In genomic region chr17:53973606-53974005, GRCm38 (mm10) we compare ENCODE assay signal across 30 mouse cellular contexts. TPM values are rescaled to one million over a fixed set of nuclear protein-coding genes. Genes with fewer than 3 reads are reported as not detected.
"Had no signal": no experiment of that assay in that cellular context is flagged by ENCODE, and none has a peak within 500 bp of the region (broad histone marks: within the 10 kb centered on the region; RNA-seq: fewer than 3 reads in every experiment).

No protein-coding gene starts in this region.

- H3K9ac ChIP-seq: embryonic facial prominence, embryonic 12.5 days; embryonic facial prominence, embryonic 13.5 days; embryonic facial prominence, embryonic 15.5 days; forebrain, embryonic 12.5 days; forebrain, embryonic 13.5 days; forebrain, embryonic 15.5 days; forebrain, postnatal 0 days had no signal

- DNase-seq: cerebellum, postnatal 10 days; cerebellum, postnatal 14 days; cerebellum, postnatal 25 days; cerebellum, postnatal 36 days; embryo, embryonic 11 days; forebrain, postnatal 0 days; gastrocnemius, adult 2 months; gastrocnemius, postnatal 10 days; gastrocnemius, postnatal 14 days; gastrocnemius, postnatal 25 days; gastrocnemius, postnatal 36 days; heart, adult 11 months; heart, adult 18-20 months; heart, adult 2 months had no signal

- H3K4me3 ChIP-seq: embryonic facial prominence, embryonic 10.5 days; embryonic facial prominence, embryonic 12.5 days; embryonic facial prominence, embryonic 13.5 days; embryonic facial prominence, embryonic 15.5 days; erythroblast, embryonic 14.5 days; forebrain, embryonic 10.5 days; forebrain, embryonic 12.5 days; forebrain, embryonic 13.5 days; forebrain, embryonic 15.5 days; gastrocnemius, adult 2 months; heart, adult 2 months; heart, embryonic 10.5 days had no signal

- H3K27ac ChIP-seq: embryonic facial prominence, embryonic 10.5 days; embryonic facial prominence, embryonic 12.5 days; embryonic facial prominence, embryonic 13.5 days; embryonic facial prominence, embryonic 15.5 days; forebrain, embryonic 10.5 days; forebrain, embryonic 12.5 days; forebrain, embryonic 13.5 days; forebrain, embryonic 15.5 days; gastrocnemius, adult 2 months; heart, adult 2 months; heart, embryonic 10.5 days had no signal

- H3K4me1 ChIP-seq: embryonic facial prominence, embryonic 10.5 days; embryonic facial prominence, embryonic 12.5 days; embryonic facial prominence, embryonic 13.5 days; embryonic facial prominence, embryonic 15.5 days; forebrain, embryonic 10.5 days; forebrain, embryonic 12.5 days; forebrain, embryonic 13.5 days; forebrain, embryonic 15.5 days; heart, embryonic 10.5 days had no signal

- H3K9me3 ChIP-seq: embryonic facial prominence, embryonic 10.5 days; embryonic facial prominence, embryonic 12.5 days; embryonic facial prominence, embryonic 13.5 days; embryonic facial prominence, embryonic 15.5 days; forebrain, embryonic 10.5 days; forebrain, embryonic 12.5 days; forebrain, embryonic 13.5 days; forebrain, embryonic 15.5 days; heart, embryonic 10.5 days had no signal

- H3K36me3 ChIP-seq: embryonic facial prominence, embryonic 10.5 days; embryonic facial prominence, embryonic 12.5 days; embryonic facial prominence, embryonic 13.5 days; embryonic facial prominence, embryonic 15.5 days; forebrain, embryonic 10.5 days; forebrain, embryonic 12.5 days; forebrain, embryonic 15.5 days; heart, embryonic 10.5 days had no signal

RNA-seq across cellular contexts. Expression of gene Sult1c1, which starts 16.9 kb away (rescaled TPM):
- total RNA-seq: common myeloid progenitor, adult 5-6 weeks; forebrain, postnatal 0 days; gastrocnemius, adult 18-20 months; gastrocnemius, adult 2 months; gastrocnemius, adult 8-10 months; gastrocnemius, postnatal 10 days; gastrocnemius, postnatal 14 days; gastrocnemius, postnatal 25 days; gastrocnemius, postnatal 36 days; gastrocnemius, postnatal 4 days; granulocyte monocyte progenitor cell, adult 5-6 weeks; heart, adult 2 months; heart, adult 8-10 months had no signal
